Mouse (Mus musculus) lung, postnatal 14 days (tissue): ENCODE data around the gene Dlg3.

Experiments used
- DNase-seq: peaks from one replicate; pipeline ENCODE4 v3.0.0; 2021

Gene Dlg3

GRCm38 (mm10) chrX:100767181-100767884, at the start of gene Dlg3:
Dlg3 (plus strand) TSS chrX:100767722.
- DNase-seq: peak; percentile 19

DNA sequence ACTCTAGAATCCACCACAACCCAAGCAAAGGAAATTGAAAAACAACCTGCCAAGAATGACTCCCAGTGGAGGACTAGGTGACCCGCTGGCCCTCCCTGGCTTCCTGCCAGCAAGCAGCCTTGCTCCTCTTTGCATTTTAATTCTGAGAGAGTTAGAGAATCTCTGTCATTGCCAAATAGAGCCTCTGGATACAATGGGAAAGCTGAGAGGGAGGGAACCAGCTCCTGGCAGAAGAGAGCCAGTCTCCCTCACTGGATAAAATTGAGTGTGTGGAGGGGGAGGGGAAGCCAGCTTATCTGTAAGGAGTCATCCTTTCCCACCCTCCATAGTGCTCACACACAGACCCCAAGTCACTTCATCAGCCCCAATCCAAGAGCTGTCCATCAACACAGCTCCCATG, 38.6 kb upstream of the Dlg3 start:
- DNase-seq: no peak

DNA sequence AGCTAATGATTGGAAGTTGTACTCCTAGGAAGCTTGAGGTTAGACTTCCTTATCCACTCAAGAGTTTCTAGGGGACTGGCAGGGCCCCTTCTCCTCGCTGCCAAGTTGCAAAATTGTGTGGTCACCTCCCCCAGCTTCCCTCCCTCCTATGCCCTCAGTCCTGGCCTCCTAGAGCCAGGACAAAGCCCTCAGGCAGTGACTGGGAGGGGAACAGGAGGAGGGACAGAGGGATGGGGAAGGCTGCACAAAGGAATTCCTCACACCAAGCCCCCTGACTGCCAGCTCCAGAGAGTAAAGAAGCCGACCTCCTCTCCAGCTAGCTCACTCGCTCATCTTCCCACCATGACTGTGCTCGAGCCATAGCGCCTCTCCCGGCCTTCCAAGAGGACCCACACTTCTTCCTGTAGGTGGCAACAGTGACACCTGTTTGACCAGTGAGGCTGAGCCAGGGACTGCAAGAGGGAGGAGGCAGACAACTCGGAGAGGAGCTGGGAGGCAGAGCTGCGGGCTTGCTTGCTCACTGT, 37.8 kb upstream of the Dlg3 start, which contains the start of gene Gdpd2:
Gene Gdpd2 (plus strand): TSS at position 209 of the 524 bp plus-strand sequence.
- DNase-seq: peak; percentile 19

DNA sequence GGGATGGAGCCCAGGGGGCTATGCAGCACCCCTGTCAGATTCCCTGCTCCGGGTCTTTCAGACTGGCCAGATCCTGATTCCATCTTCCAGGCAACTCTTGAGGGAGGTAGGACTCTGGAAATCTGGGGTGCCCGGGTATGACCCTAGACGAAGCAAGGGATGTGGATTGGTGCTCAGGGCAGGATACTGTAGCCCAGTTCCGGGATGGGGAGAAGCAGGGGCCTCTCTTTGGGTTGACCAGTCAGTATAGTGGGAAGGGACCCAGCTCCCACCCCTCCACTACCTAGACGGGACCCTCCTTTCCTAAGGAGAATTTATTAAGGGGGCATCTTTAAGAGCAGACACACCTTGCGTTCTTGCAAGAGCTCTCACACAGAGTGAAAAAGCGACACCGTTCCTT, 37.3 kb upstream of the Dlg3 start:
- no peak for DNase-seq

DNA sequence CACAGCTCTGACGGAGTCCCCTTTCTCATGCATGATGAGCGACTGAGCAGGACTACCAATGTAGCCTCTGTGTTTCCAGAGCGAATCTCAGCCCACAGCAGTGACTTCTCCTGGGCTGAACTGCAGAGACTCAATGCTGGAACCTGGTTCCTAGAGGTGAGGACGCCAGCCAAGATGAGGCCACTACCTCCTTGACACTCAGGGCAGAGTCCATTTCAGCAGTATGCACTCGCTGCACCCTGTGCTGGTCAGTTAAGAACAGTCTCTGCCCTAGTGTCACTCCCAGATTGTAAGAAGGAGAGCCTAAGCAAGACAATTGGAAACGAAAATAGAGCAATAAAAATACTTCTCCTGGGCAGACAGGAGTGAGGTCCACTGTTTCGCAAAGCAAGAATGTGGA, 33.2 kb upstream of the Dlg3 start:
- no peak for DNase-seq

GRCm38 (mm10) chrX:100738918-100739317, 28.6 kb upstream of the Dlg3 start:
- peak; percentile 73 for DNase-seq

- no peak for DNase-seq
Observed at GRCm38 (mm10) chrX:100739443-100739842, 28.1 kb upstream of the Dlg3 start.

- peak; percentile 12 for DNase-seq
Observed at GRCm38 (mm10) chrX:100740785-100741184, 26.7 kb upstream of the Dlg3 start.

GRCm38 (mm10) chrX:100741940-100742339, 25.6 kb upstream of the Dlg3 start:
- peak; percentile 60 for DNase-seq

- no peak for DNase-seq
Observed at GRCm38 (mm10) chrX:100765855-100766254, 1.7 kb upstream of the Dlg3 start.

- no peak for DNase-seq
Observed at GRCm38 (mm10) chrX:100767885-100768626, 534 bp downstream of the Dlg3 start.

- DNase-seq: no peak
Observed at GRCm38 (mm10) chrX:100769281-100769680, 1.8 kb downstream of the Dlg3 start.

DNA sequence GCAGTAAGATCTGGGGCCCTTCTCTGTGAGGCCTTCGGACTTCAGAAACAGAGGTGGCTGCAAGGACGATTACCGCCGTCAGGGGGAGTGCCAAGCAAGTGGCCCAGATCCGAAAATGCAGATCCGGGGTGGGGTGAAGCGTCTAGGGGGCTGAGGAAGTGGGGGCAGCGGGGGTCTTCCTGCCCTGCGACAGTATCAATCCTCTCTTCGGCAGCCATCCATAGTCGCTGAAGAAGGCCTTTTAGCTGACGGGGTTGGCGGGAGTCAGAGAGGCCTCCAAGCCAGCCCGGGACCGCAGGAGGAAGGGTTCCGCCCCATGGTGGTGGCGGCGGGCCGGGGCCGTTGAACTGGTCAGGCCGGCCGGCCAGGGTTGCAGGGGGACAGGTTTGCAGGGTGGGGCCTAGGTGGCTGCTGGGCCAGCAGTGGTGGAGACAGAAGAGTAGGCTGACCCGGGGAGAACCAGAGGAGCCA, 6.9 kb downstream of the Dlg3 start:
- peak; percentile 76 for DNase-seq

DNA sequence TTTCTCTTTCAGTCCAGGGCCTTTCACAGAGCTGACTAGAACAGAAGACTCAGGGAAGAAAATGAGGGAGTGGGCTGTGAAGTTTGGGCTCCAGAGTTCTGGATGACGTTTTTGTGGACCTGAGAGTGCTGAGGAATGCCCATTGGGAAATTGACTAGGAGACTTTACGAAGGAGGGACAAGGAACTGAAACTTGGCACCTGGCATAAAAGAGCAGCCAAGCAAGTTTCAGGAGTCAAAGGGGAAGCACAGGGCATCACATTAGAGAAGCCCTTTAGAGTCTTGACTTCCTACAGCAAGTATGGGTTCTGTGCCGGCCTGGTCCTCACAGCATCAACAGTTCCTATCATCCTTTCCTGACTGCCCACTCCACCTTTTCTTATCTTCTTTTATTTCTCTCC, 7.9 kb downstream of the Dlg3 start:
- no peak for DNase-seq

- DNase-seq: peak; percentile 58
Observed at GRCm38 (mm10) chrX:100776494-100776893, 9.0 kb downstream of the Dlg3 start.

GRCm38 (mm10) chrX:100776985-100777654, 9.6 kb downstream of the Dlg3 start:
- DNase-seq: peak; percentile 70

- no peak for DNase-seq
Observed at GRCm38 (mm10) chrX:100777655-100778234, 10.2 kb downstream of the Dlg3 start.

- DNase-seq: no peak
Observed at GRCm38 (mm10) chrX:100778397-100778796, 10.9 kb downstream of the Dlg3 start.

GRCm38 (mm10) chrX:100789322-100789721, 21.8 kb downstream of the Dlg3 start:
- no peak for DNase-seq

DNA sequence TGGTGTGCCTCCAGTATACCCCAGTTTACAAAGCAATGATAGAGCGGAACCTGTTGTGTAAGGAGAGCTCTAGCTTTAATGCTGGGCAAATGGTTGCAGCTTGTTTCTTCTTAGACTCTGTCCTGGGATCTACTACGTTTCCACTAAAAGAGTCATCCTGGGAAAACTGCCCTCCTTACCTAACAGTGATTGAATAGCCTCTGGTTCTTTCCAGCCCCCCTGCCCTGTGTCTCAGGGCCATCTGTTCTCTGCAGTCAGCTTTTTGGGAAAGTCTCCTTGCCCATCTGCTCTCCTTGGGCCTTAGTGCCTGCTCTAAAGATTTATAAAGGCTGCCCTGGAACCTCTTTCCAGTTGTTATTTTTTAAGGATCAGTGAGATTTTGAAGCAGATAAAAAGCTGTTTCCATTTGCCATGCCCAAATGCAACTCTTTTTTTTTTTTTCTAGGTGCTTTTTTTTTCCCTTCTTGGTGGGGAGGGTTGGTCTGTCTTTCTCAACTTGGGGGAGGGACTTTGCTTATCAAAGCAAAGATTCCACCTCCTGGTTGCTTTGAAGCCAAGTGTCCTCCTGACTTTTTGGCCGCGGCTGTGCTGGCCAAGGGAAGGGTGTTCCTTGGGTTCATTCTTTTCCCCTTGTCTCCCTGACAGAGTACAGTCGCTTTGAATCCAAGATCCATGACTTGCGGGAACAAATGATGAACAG, 28.7 kb downstream of the Dlg3 start:
- DNase-seq: no peak

GRCm38 (mm10) chrX:100796741-100797090, 29.2 kb downstream of the Dlg3 start:
- no peak for DNase-seq

- DNase-seq: no peak
Observed at GRCm38 (mm10) chrX:100797370-100797769, 29.8 kb downstream of the Dlg3 start.
